Mouse (Mus musculus) CD4-positive helper T cell, adult 2 months (primary cell): Measurements from ENCODE around the gene Mymx.

ENCODE experiments used
- DNase-seq: peaks from one replicate; pipeline ENCODE4 v3.0.0-alpha.2; 2012; ENCODE audit warnings: low read depth, missing footprints, low spot score

Mymx gene

GRCm38 (mm10) chr17:45589844-45590243, 12.1 kb downstream of the Mymx start:
- no peak for DNase-seq

GRCm38 (mm10) chr17:45589236-45589635, 12.7 kb downstream of the Mymx start:
- no peak for DNase-seq

DNA sequence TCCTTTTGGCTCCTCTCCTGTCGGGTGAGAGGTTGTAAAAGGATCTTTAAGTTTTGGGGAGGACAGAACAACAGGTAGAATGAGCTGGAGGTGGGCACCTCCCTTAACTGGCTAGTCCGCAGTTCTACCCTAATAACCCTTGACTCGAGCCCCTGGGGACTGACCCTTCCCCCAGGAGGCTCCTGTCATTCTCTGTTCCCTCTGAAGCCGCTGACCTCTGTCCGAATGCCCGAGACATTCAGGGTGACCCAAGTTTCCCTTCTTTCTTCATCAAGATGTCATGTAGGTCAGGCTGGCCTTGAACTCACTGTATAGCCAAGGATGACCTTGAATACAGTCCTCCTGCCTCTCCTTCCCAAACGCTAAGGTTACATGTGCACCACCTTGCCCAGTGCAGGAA, 13.5 kb downstream of the Mymx start:
- DNase-seq, result no peak

GRCm38 (mm10) chr17:45586449-45586837, 15.5 kb downstream of the Mymx start:
- DNase-seq, result peak; percentile 40

- DNase-seq, result no peak
Observed at GRCm38 (mm10) chr17:45585725-45586448, 16.0 kb downstream of the Mymx start.

DNA sequence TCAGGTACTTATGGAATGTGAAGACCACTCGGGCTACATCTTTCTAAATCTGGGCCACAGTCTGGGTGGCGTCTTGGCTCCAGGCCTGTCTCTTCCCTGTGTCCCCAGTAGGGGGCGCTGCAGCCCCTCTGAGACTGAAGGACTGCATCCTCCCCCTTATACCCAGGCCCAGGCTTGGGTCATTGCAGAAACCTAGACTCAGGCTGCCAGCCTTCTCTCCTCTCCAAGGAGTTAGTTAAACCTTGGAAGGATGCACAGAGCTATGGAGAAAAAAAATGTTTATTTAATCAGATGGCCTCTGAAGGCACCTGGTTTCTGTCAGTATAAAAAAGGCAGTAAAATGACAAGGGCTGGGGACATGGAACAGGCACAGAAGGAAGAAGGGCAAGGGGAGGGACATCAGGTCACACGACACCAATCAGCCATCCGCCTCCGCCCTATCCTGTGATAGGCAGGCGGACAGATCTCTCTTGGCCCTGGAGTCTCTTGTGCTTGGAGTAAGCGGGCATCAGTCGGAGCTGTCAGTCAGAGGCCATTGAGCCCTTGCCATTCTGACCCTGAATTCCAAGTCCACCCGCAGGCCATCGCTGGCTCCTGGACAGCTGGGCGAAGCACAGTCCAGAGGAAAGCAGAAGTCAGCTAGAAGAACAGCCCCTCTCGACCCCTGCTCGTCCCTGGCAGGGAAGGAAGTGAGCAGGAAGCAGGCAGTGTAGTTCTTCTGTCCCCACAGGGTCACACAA, 16.8 kb downstream of the Mymx start:
- DNase-seq, result peak; percentile 60

DNA sequence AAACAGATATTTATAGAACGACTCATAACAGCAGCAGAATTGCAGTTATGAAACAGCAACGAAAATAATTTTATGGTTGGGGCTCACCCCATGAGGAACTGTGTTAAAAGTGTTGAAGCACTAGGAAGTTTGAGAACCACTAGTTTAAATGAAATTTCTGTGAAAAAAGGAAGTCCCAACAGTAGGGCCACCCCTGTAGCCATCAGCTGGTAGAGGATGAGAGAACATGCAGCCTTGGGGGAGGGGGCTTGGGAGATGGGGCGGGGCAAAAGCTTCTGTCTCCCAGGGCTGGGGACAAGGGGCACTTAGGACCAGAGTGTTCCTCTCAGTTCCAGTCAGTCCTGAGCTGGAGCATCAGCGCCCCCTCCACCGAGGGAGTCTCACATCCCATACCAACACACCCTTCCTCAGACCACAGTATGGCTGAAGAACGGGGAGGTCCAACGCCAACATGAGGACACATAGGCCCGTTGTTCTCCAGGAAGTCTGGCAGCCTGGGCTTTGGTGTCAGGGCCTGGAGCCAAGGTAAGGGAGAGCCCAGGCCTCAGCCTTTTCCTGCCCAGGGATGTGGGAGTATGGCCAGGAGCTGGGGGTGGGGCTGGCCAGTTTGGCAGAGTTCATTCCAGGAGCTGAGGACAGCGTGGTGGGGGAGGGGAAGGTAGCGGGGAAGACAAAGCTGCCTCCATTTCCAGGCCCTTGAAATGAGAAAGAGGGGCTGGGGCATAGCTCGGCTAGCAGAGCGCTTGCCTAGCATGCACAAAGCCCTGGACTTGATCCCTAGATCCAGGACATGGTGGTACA, 17.6 kb downstream of the Mymx start:
- DNase-seq, result no peak

GRCm38 (mm10) chr17:45582715-45583355, 19.1 kb downstream of the Mymx start:
- peak; percentile 71 for DNase-seq

DNA sequence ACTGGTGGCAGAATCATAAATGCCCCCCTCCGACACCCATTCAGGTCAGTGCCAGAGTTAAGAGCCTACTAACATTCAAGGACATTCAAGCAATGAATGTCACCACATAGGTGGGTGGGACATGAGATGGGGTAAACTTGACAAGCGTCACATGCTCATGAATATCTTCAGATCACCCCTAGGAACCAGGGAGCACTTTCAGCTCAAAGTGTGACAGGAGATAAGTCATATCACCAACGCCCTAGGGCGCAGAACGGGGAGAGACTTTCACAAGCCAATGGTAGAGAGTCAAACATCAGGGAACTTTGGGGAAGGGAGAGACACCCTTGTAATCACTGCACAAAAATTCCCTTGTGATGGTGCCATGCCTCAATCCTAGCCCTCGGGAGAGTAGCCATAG, 19.7 kb downstream of the Mymx start:
- DNase-seq, result no peak

DNA sequence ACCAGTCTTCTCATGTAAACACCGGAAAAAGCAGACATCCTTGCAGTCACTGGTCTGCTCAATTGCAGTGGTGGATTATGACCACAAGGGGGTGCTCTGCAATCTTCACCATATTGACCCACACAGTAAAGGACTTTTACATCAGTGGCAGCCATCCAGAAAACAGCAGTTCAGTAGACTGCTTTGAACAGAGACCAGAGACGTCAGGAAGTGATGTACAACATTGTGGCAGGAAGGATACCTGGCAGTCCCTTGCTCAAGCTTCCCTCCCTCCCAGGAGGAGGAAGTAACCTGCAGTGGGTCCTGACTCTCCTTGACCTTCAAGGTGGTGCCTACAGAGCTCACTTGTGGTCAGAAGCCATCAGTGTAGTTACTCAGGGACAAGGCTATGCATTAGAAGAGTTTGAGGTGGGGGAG, 20.3 kb downstream of the Mymx start:
- DNase-seq, result peak; percentile 86

- DNase-seq, result no peak
Observed at GRCm38 (mm10) chr17:45580958-45581477, 20.9 kb downstream of the Mymx start.

DNA sequence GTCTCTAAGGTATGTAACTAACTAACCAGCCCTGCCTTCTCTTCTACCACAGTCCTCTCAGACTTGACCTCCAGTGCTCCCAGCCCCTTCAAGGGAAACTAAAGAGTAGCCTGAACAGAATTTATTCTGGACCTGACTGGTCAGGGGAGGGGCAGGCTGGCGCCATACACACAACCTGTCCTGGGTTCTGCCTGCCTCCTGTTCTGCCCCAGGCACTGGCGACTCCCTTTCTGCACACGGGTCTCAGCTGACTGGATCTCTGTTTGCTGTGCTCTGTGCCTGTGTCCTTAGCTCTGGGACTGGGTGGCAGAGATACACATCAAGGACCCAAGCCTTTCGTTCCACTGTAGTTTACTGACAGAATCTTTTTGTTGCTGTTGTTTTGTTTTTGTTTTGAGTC, 22.3 kb downstream of the Mymx start:
- DNase-seq, result no peak

- DNase-seq, result peak; percentile 49
Observed at GRCm38 (mm10) chr17:45578843-45579242, 23.1 kb downstream of the Mymx start.

DNA sequence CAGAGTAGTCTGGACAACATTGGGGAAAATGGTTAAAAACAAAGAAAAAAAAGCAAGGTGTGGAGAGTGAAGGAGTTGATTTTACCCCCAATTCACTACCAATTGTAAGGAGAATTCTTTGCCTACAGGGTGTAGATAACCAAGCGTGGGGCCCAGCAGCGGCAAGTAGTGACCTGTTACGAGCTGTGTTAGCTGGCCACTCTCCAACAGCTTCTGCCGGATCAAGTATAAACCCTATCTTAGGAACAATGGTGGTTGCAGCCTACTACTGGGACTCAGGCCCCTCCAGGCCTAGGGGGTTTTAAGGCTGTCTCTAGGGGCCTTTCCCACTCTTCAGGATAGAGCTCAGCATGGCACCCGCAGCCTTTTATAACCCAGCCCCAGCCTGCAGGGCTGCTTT, 23.7 kb downstream of the Mymx start:
- DNase-seq, result no peak

- no peak for DNase-seq
Observed at GRCm38 (mm10) chr17:45575123-45575897, 26.6 kb downstream of the Mymx start.

DNA sequence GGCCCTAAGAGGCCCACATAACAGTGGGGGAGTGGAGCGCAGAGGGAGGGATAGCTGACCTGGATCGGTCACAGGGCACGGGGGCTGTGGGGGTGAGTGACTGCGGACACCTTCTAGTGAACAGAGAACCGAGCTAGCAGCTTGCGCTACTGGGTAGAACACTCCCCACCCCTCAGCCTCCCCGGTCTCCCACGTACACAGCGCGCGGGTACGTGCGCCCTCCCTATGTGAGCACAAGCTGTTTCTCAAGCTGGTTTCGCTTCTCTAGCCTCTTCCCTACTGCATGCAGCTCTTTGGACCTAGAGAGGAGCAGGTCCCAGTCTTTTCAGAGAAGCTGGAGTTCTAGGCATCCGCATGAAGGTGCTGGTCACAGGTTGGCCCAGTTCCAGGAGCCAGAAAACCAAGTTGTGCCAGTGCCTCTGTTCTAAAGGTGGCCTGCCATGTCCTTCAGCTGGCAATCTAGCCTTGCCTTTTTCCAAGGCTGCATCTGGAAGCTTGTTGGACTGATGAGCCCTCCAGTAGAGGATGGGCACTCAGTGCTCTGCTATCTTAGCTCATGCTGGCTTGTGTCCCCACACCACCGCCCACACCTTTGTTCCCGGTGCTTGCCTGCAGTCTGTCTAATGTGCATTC, 27.7 kb downstream of the Mymx start:
- peak; percentile 88 for DNase-seq

GRCm38 (mm10) chr17:45573780-45574123, 28.1 kb downstream of the Mymx start:
- peak; percentile 98 for DNase-seq

- DNase-seq, result peak; percentile 99
Observed at GRCm38 (mm10) chr17:45573087-45573779, 28.7 kb downstream of the Mymx start, which contains the start of gene Hsp90ab1. Gene Hsp90ab1 (minus strand): TSS chr17:45573271.
